Comparison of ENCODE assay signal across 16 mouse cellular contexts in genomic region chr3:129985335-129985734, GRCm38 (mm10). TPM values are rescaled to one million over a fixed set of nuclear protein-coding genes. Genes with fewer than 3 reads are reported as not detected.
A peak's percentile ranks its signal among the peaks of the same experiment; 100 is the strongest.
DNase-seq lines count a peak whose midpoint lies in the region; ATAC-seq and TF ChIP-seq lines count a peak whose summit lies in the region.
"Had no signal": no experiment of that assay in that cellular context is flagged by ENCODE, and none has a peak within 500 bp of the region (broad histone marks: within the 10 kb centered on the region; RNA-seq: fewer than 3 reads in every experiment).

No protein-coding gene starts in this region.

- no peak for TF ChIP-seq POLR2A in liver, adult 2 months (IDR thresholded peaks at IDR 0.05; ENCODE audit: extremely low read depth, insufficient read depth, low read length)
- TF ChIP-seq POLR2A in ES-Bruce4 (IDR thresholded peaks at IDR 0.05; ENCODE audit: insufficient read depth, low read length): no peak
- TF ChIP-seq POLR2A in embryonic fibroblast, embryonic 13.5 days (IDR thresholded peaks at IDR 0.05; ENCODE audit: low read depth, low read length): no peak

- H3K79me2 ChIP-seq in liver, adult 2 months (ENCODE audit: control insufficient read depth, insufficient read depth, low read length): no peaks in the 10 kb centered on the region

- H3K27ac ChIP-seq in gastrocnemius, adult 2 months: no peak overlapping the region
- H3K27ac ChIP-seq in liver, adult 2 months (replicated peaks; ENCODE audit: insufficient read depth, low read depth, low read length): no peak overlapping the region
- no peak overlapping the region for H3K27ac ChIP-seq in liver, embryonic 11.5 days (ENCODE audit: low read depth, low read length)
- no peak overlapping the region for H3K27ac ChIP-seq in ES-Bruce4 (ENCODE audit: insufficient read depth, low read length)
- H3K27ac ChIP-seq in embryonic fibroblast, embryonic 13.5 days (ENCODE audit: insufficient read depth, low read length): no peak overlapping the region
- no peak overlapping the region for H3K27ac ChIP-seq in forebrain, embryonic 16.5 days (ENCODE audit: low read length)
- H3K27ac ChIP-seq in midbrain, embryonic 15.5 days: no peak overlapping the region
- H3K27ac ChIP-seq: embryonic facial prominence, embryonic 12.5 days; heart, embryonic 13.5 days; hindbrain, embryonic 10.5 days; limb, embryonic 15.5 days had no signal

- no peaks in the 10 kb centered on the region for H3K9me3 ChIP-seq in liver, embryonic 11.5 days (ENCODE audit: control insufficient read depth, low read length)
- H3K9me3 ChIP-seq in ES-Bruce4 (replicated peaks; ENCODE audit: control insufficient read depth, insufficient read depth, low read length, poor library complexity, severe bottlenecking): no peaks in the 10 kb centered on the region
- no peaks in the 10 kb centered on the region for H3K9me3 ChIP-seq in forebrain, embryonic 16.5 days (ENCODE audit: control insufficient read depth, low read length)
- H3K9me3 ChIP-seq in midbrain, embryonic 15.5 days: no peaks in the 10 kb centered on the region
- H3K9me3 ChIP-seq: embryonic facial prominence, embryonic 12.5 days; heart, embryonic 13.5 days; hindbrain, embryonic 10.5 days; limb, embryonic 15.5 days had no signal

- no peak for ATAC-seq in liver, embryonic 11.5 days (replicated peaks; ENCODE audit: low FRiP score)
- ATAC-seq in forebrain, embryonic 16.5 days: no peak
- no peak for ATAC-seq in midbrain, embryonic 15.5 days (replicated peaks)

- no peaks in the 10 kb centered on the region for H3K27me3 ChIP-seq in liver, adult 2 months (ENCODE audit: control insufficient read depth, insufficient read depth, low read length)
- no peaks in the 10 kb centered on the region for H3K27me3 ChIP-seq in liver, embryonic 11.5 days (replicated peaks; ENCODE audit: control insufficient read depth, insufficient read depth, low read length)
- no peaks in the 10 kb centered on the region for H3K27me3 ChIP-seq in ES-Bruce4 (ENCODE audit: control insufficient read depth, insufficient read depth, low read length, poor library complexity, severe bottlenecking)
- no peaks in the 10 kb centered on the region for H3K27me3 ChIP-seq in forebrain, embryonic 16.5 days (replicated peaks; ENCODE audit: control insufficient read depth, insufficient read depth, low read length)
- H3K27me3 ChIP-seq in midbrain, embryonic 15.5 days (replicated peaks): no peaks in the 10 kb centered on the region
- H3K27me3 ChIP-seq: embryonic facial prominence, embryonic 12.5 days; heart, embryonic 13.5 days; limb, embryonic 15.5 days had no signal

- H3K4me3 ChIP-seq in gastrocnemius, adult 2 months: no peak overlapping the region
- no peak overlapping the region for H3K4me3 ChIP-seq in liver, adult 2 months (ENCODE audit: insufficient read depth, low read depth, low read length)
- H3K4me3 ChIP-seq in liver, embryonic 11.5 days (ENCODE audit: low read depth, low read length): no peak overlapping the region
- H3K4me3 ChIP-seq in ES-Bruce4 (ENCODE audit: low read depth, low read length): no peak overlapping the region
- H3K4me3 ChIP-seq in embryonic fibroblast, embryonic 13.5 days (ENCODE audit: insufficient read depth, low read length): no peak overlapping the region
- H3K4me3 ChIP-seq in forebrain, embryonic 16.5 days (replicated peaks; ENCODE audit: low read length): no peak overlapping the region
- H3K4me3 ChIP-seq in midbrain, embryonic 15.5 days: no peak overlapping the region
- H3K4me3 ChIP-seq: embryonic facial prominence, embryonic 12.5 days; heart, embryonic 13.5 days; hindbrain, embryonic 10.5 days; limb, embryonic 15.5 days had no signal

- no peaks in the 10 kb centered on the region for H3K4me1 ChIP-seq in liver, adult 2 months (ENCODE audit: control insufficient read depth, insufficient read depth, low read length)
- H3K4me1 ChIP-seq in liver, embryonic 11.5 days (replicated peaks; ENCODE audit: control insufficient read depth, insufficient read depth, low read length): no peaks in the 10 kb centered on the region
- no peaks in the 10 kb centered on the region for H3K4me1 ChIP-seq in ES-Bruce4 (ENCODE audit: control insufficient read depth, insufficient read depth, low read length)
- H3K4me1 ChIP-seq in embryonic fibroblast, embryonic 13.5 days (ENCODE audit: control insufficient read depth, insufficient read depth, low read length): no peaks in the 10 kb centered on the region; the same call in 1 of the 2 replicates
- no peaks in the 10 kb centered on the region for H3K4me1 ChIP-seq in forebrain, embryonic 16.5 days (replicated peaks; ENCODE audit: control insufficient read depth, insufficient read depth, low read length)
- no peaks in the 10 kb centered on the region for H3K4me1 ChIP-seq in midbrain, embryonic 15.5 days
- H3K4me1 ChIP-seq: embryonic facial prominence, embryonic 12.5 days; heart, embryonic 13.5 days; hindbrain, embryonic 10.5 days; limb, embryonic 15.5 days had no signal

- no peak overlapping the region for H3K4me2 ChIP-seq in liver, embryonic 11.5 days
- H3K4me2 ChIP-seq in forebrain, embryonic 16.5 days (ENCODE audit: low read length): no peak overlapping the region
- no peak overlapping the region for H3K4me2 ChIP-seq in midbrain, embryonic 15.5 days
- H3K4me2 ChIP-seq: embryonic facial prominence, embryonic 12.5 days; heart, embryonic 13.5 days; limb, embryonic 15.5 days had no signal

- peaks cover 41% of the 10 kb centered on the region for H3K36me3 ChIP-seq in liver, adult 2 months (ENCODE audit: control insufficient read depth, insufficient read depth, low read length)
- H3K36me3 ChIP-seq in liver, embryonic 11.5 days (ENCODE audit: control insufficient read depth, insufficient read depth, low read length): peaks cover 55% of the 10 kb centered on the region
- peaks cover 27% of the 10 kb centered on the region for H3K36me3 ChIP-seq in ES-Bruce4 (ENCODE audit: control insufficient read depth, insufficient read depth, low read length, poor library complexity, severe bottlenecking)
- peaks cover 51% of the 10 kb centered on the region for H3K36me3 ChIP-seq in forebrain, embryonic 16.5 days (ENCODE audit: control insufficient read depth, insufficient read depth)
- peaks cover 57% of the 10 kb centered on the region for H3K36me3 ChIP-seq in midbrain, embryonic 15.5 days (replicated peaks)

- WGBS in liver, adult 2 months: 96% methylated on average over 4 of the region's 4 CpGs
- 86% methylated on average over 4 of the region's 4 CpGs for WGBS in liver, embryonic 11.5 days
- 87% methylated on average over 4 of the region's 4 CpGs for WGBS in forebrain, embryonic 16.5 days
- WGBS in midbrain, embryonic 15.5 days: 87% methylated on average over 4 of the region's 4 CpGs

- H3K9ac ChIP-seq in liver, adult 2 months (ENCODE audit: low read depth, low read length): no peak overlapping the region
- no peak overlapping the region for H3K9ac ChIP-seq in liver, embryonic 11.5 days (ENCODE audit: low read depth, low read length)
- no peak overlapping the region for H3K9ac ChIP-seq in ES-Bruce4 (ENCODE audit: low read depth, poor library complexity, severe bottlenecking)
- H3K9ac ChIP-seq in forebrain, embryonic 16.5 days (replicated peaks; ENCODE audit: low read depth, low read length): no peak overlapping the region
- no peak overlapping the region for H3K9ac ChIP-seq in midbrain, embryonic 15.5 days
- H3K9ac ChIP-seq: embryonic facial prominence, embryonic 12.5 days; heart, embryonic 13.5 days; limb, embryonic 15.5 days had no signal

- intact Hi-C loops in gastrocnemius, adult 2 months (cut with DNase I): no loop called here

- TF ChIP-seq EP300 in ES-Bruce4 (IDR thresholded peaks at IDR 0.05; ENCODE audit: insufficient read depth, low read depth, low read length): no peak

- TF ChIP-seq CTCF in gastrocnemius, adult 2 months (IDR thresholded peaks at IDR 0.05): peak; percentile 28
- TF ChIP-seq CTCF in liver, adult 2 months (IDR thresholded peaks at IDR 0.05; ENCODE audit: low read depth, low read length): peak; percentile 39
- peak; percentile 55 for TF ChIP-seq CTCF in ES-Bruce4 (IDR thresholded peaks at IDR 0.05; ENCODE audit: low read depth, low read length)
- peak; percentile 47; the same call in 1 of the 2 replicates for TF ChIP-seq CTCF in embryonic fibroblast, embryonic 13.5 days (IDR thresholded peaks at IDR 0.05; ENCODE audit: borderline replicate concordance, insufficient read depth, low read length)

- no peak for DNase-seq in gastrocnemius, adult 2 months
- DNase-seq in gastrocnemius, postnatal 25 days: no peak
- DNase-seq in liver, adult 2 months (ENCODE audit: extremely low read depth, low read depth, low spot score): no peak
- DNase-seq in liver, embryonic 11.5 days (ENCODE audit: low spot score): no peak
- DNase-seq: adrenal gland, postnatal 10 days; cerebellum, postnatal 25 days; kidney, adult 11 months; right cerebral cortex, adult 18-20 months had no signal

RNA-seq across cellular contexts. Expression of gene Mcub, which starts 15.3 kb away (rescaled TPM):
- 1 to 10 TPM in 1 of 2 experiments, under 1 TPM in 1; 0.82 to 1.1 TPM for total RNA-seq in gastrocnemius, adult 2 months (2021)
- total RNA-seq in gastrocnemius, postnatal 25 days (2021): 1 to 10 TPM; 1.0 to 1.4 TPM
- total RNA-seq in liver, adult 2 months (2014; rRNA removed): 0.27 TPM in 1 of 2 replicates, not detected in the other
- polyA plus RNA-seq in liver, adult 2 months (2012; rRNA removed): 0.09 and 0.12 TPM in 2 replicates
- 3.5 and 4.3 TPM in 2 replicates for polyA plus RNA-seq in liver, embryonic 11.5 days (2014; fragmentation: Nextera tagmentation; extraction: Ambion mirVana)
- 1.3 and 1.4 TPM in 2 replicates for polyA plus RNA-seq in ES-Bruce4 (2011; ENCODE audit: insufficient read depth, insufficient read length, low read depth, missing spikeins)
- polyA plus RNA-seq in embryonic fibroblast, embryonic 13.5 days (2011; ENCODE audit: insufficient read length, low read depth, missing spikeins): 33.7 and 55.3 TPM in 2 replicates
- polyA plus RNA-seq in forebrain, embryonic 16.5 days (2015; fragmentation: Nextera tagmentation; extraction: Ambion mirVana): 4.7 and 7.4 TPM in 2 replicates
- 3.9 and 6.3 TPM in 2 replicates for polyA plus RNA-seq in midbrain, embryonic 15.5 days (2015; fragmentation: Nextera tagmentation; extraction: Ambion mirVana)
